Mouse (Mus musculus): ENCODE data around the gene Rfx2.
A peak's percentile ranks its signal among the peaks of the same experiment; 100 is the strongest.

Gene Rfx2

DNA sequence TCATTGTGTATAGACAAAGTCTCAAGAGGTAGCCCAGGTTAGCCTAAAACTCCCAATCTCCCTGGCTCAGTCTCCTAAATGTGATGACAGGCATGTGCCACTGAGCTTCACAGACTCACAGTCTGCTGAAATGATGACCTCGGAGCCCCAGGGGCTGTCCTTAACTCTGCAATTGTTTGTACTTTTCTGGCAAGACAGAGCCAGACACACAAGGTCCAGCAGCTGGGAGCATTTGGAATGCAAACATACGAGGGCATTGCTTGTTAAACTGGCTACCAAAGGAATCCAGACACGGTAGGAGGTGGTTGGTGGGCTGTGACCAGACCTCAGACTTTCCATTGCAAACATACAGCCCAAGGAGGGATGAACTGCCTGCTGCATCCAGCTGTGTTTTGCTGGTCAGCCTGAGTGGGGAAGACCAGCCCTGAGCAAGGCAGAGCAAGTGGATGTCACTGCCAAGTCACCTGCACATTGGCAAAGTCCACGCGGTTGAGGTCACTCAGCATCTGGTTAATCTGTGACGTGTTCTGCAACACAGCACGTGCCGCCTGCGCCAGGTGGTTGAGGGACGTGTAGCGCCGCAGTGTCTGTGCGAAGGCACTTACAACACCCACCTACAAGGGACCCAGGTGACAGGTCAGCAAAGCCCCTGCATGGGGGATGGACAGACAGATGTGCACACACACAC lies 50.4 kb downstream of the Rfx2 start:
- no peak for DNase-seq (ENCODE audit: low spot score in 2 of 2)

- DNase-seq (ENCODE audit: low spot score in 2 of 2) = no peak
These were observed 51.9 kb downstream of the Rfx2 start for GRCm38 (mm10) chr17:56778779-56779362.

DNA sequence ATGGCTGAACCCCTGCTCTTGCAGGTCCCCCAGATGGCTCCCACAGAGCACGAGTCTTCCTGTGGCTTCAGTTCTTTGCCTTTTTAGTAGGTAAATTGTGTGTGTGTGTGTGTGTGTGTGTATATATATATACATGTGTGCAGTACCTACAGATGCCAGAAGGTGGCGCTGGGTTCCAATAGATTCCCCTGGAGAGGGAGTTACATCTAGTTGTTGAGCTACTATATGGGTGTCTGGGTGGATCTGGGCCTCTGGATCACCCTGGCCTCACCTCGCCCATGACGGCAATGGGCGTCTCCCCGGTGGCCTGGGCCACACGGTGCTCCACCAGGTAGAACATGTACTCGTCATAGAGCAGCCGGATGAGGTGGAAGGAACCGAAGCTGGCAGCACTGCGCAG lies 53.2 kb downstream of the Rfx2 start:
- DNase-seq (ENCODE audit: low spot score in 2 of 2) = no peak

DNA sequence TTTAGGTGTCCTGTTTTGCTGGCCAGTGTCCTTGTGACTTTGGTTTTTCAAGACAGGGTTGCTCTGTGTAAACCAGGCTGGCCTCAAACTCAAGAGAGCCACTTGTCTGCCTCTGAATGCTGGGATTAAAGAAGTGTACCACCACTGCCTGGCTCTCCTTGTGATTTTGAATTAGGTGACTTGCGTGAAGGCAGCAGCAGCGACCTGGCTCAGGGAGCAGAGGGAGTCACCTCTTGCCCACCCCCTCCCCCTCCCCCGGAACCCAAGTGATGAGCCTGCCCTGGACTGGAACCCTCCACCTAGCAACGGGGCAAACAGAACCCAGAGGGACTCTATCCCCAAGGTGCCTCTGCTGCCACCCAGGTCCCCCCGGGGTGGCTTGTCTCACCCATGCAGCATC lies 60.9 kb downstream of the Rfx2 start, which contains the start of gene Prr22:
TSS of gene Prr22 (plus strand) at position 301 of the 400 bp plus-strand sequence.
- no peak for DNase-seq (ENCODE audit: low spot score in 2 of 2)

- no peak for DNase-seq (ENCODE audit: low spot score in 2 of 2)
These were observed 61.9 kb downstream of the Rfx2 start for GRCm38 (mm10) chr17:56768941-56769340.

DNA sequence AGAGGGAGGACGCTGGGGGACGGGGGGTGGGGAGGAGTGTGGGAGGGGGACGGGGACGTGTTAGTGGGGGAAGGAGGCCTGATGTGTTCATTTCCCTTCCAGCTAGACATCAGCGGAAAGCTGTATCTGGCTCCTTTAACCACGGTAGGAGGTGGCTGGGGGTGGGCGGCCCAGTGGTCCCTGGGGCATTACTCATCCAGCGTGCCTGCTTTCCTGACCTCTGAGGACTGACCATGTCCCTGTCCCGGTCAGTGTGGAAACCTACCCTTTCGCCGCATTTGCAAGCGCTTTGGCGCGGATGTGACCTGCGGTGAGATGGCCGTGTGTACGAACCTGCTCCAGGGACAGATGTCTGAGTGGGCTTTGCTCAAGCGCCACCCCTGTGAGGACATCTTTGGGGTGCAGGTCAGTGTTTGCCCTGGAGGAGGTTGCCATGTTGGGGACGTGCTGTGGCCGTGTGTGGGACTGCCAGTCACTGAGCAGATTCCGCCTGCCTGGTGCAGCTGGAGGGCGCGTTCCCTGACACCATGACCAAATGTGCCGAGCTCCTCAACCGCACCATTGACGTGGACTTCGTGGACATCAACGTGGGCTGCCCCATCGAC lies 63.2 kb downstream of the Rfx2 start:
- no peak for DNase-seq (ENCODE audit: low spot score in 2 of 2)

GRCm38 (mm10) chr17:56766631-56767405 lies 64.0 kb downstream of the Rfx2 start:
- no peak for DNase-seq (ENCODE audit: low spot score in 2 of 2)

- no peak for DNase-seq (ENCODE audit: low spot score in 2 of 2)
These were observed 65.4 kb downstream of the Rfx2 start for GRCm38 (mm10) chr17:56765431-56765830.

- peak; percentile 65 to 81 for DNase-seq (ENCODE audit: low spot score in 2 of 2)
These were observed 66.1 kb downstream of the Rfx2 start, which contains the start of gene Dus3l for GRCm38 (mm10) chr17:56764474-56765354. Gene Dus3l, plus strand, starts transcription at chr17:56764757.

GRCm38 (mm10) chr17:56763741-56764250 lies 67.0 kb downstream of the Rfx2 start:
- no peak for DNase-seq (ENCODE audit: low spot score in 2 of 2)

GRCm38 (mm10) chr17:56762769-56763731 lies 67.8 kb downstream of the Rfx2 start:
- DNase-seq (ENCODE audit: low spot score in 2 of 2) = peak in 1 of 2 experiments; percentile 65

- peak; percentile 76 to 86 for DNase-seq (ENCODE audit: low spot score in 2 of 2)
These were observed 68.8 kb downstream of the Rfx2 start for GRCm38 (mm10) chr17:56761991-56762410.

DNA sequence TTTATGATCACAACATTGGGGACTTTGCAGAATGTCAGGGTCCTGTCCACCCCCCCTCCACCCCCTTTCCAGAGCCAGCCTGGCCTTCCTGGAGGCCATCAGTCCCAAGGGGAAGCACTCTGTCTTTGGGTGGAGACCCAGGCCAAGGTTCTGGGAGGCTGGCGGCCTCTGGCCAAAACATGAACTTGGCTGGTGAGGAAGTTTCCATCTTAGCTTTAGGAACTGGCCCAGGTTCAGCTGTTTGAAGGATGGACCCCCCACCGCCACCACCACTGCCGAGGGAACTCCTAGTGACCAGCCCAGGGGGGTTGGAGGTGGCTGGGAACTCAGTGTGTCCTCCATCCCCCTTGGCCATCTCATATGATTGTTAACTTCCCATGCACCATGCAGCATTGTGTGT lies 69.7 kb downstream of the Rfx2 start:
- no peak for DNase-seq (ENCODE audit: low spot score in 2 of 2)

- DNase-seq (ENCODE audit: low spot score in 2 of 2) = no peak
These were observed 71.6 kb downstream of the Rfx2 start for GRCm38 (mm10) chr17:56759261-56759660.

GRCm38 (mm10) chr17:56758132-56758531 lies 72.7 kb downstream of the Rfx2 start:
- peak in 1 of 2 experiments; percentile 63 for DNase-seq (ENCODE audit: low spot score in 2 of 2)

DNA sequence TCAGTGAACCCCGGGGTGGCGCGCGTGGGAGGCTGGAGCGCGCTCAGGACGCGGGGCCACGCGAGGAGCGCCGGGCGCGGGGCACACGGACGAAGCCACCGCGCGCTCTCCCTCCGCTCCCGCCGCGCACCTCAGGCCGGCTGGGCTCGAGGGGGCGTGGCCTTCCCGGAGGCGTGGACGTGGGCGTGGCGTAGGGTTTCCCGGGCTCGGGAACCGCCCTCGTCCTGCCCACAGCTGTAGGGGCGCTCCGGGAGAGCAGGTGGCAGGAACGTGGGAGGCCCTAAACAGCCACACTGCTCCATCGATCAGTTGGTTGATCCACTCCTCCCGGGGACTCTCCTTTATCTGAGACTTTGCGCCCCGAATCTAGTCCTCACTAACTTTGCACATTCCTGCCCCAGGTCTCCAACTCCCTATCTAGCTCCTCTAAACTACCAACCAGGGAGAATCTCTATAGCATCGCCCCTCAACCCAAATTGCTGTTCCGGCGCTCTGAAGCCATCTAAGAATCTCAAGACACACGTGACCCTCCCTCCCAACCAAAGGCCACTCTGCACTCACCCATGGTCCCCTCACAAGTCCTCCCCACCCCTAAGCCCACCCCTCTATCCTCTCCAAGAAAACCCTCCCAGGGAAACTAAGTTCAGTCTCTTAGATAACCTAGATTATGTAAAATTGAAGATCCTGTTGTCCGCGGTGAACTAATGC lies 73.2 kb downstream of the Rfx2 start, which contains the start of gene Nrtn:
TSS of gene Nrtn (minus strand) at position 115 of the 708 bp plus-strand sequence.
- peak in 1 of 2 experiments; percentile 49 for DNase-seq (ENCODE audit: low spot score in 2 of 2)

- DNase-seq (ENCODE audit: low spot score in 2 of 2) = no peak
These were observed 74.0 kb downstream of the Rfx2 start for GRCm38 (mm10) chr17:56756703-56757399.
